Mouse (Mus musculus) olfactory bulb, adult 2 months (tissue): ENCODE data around the gene Gpr18.

ENCODE experiments used
- CTCF ChIP-seq: fragments of 200-500 bp; IDR thresholded peaks from 2 replicates; pipeline ENCODE4 v1.5.1; 2012; ENCODE audit warnings: low read depth, mild to moderate bottlenecking, low read length, moderate library complexity; ENCODE audit not compliant: insufficient read depth
- POLR2A ChIP-seq: fragments of 200-500 bp; IDR thresholded peaks from 2 replicates; pipeline ENCODE4 v1.6.1; 2012; ENCODE audit warnings: mild to moderate bottlenecking, low read depth, low read length, moderate library complexity; ENCODE audit not compliant: insufficient read depth

DNA sequence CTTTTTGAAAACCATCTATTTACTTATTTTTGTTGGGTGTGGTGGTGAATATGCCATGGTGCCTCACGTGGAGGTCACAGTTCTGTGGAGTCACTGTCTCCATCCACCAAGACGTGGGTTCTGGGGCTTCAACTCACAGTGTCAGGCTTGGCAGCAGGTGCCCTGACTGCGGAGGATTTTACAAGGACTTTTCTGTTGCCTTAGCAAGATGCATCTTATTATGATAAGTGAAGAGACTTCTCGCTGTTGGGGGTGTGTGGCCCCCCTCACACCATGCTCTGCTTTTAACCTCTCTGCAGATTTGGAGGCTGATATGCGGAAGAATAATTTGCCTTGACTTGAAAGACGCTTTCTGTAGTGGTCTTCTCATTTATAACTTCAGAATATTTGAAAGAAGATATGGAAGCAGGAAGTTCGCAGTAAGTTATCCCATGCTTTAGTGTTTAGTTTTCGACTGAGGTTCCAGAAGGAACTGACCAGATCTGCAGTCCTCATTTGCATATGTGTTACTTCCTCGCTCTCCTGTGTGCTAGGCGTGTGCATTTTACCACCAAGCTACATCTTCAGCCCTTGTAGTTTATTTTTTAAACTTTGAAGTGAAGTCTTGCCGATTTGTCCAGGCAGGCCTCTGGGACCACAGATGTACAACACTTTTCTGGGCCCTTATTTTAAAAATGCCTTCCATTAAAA lies 8.4 kb downstream of the Gpr18 start:
- no peak for TF ChIP-seq CTCF
- TF ChIP-seq POLR2A, result no peak
